Mouse (Mus musculus) E14TG2a.4 (cell line): ENCODE measurements at regions not wholly inside any gene's neighbourhood (a gene's known extent, or its start where the extent isn't known, plus 50 kb on each side); places are given as distances from the start of the nearest gene placed in this dataset.
A peak's percentile ranks its signal among the peaks of the same experiment; 100 is the strongest.

Source experiments
- H3K27me3 ChIP-seq: 2 replicates; pipeline ENCODE4 v1.6.1; 2014; ENCODE audit warnings: low read length, control low read depth; ENCODE audit not compliant: insufficient read depth
- H3K36me3 ChIP-seq: 2 replicates; pipeline ENCODE4 v1.6.1; 2014; ENCODE audit warnings: low read length, control low read depth; ENCODE audit not compliant: insufficient read depth
- H3K4me1 ChIP-seq: replicated peaks from 2 replicates; pipeline ENCODE4 v1.6.1; 2014; ENCODE audit warnings: low read depth, low read length, control low read depth
- H3K4me3 ChIP-seq: replicated peaks from 2 replicates; pipeline ENCODE4 v1.5.1; 2014; ENCODE audit warnings: mild to moderate bottlenecking, low read length
- H3K9me3 ChIP-seq: 2 replicates; pipeline ENCODE4 v1.6.1; 2014; ENCODE audit warnings: low read length, control low read depth
- CTCF ChIP-seq: conservative IDR thresholded peaks from 2 replicates; pipeline ENCODE4 v1.5.1; 2014; ENCODE audit warnings: low read length
- NANOG ChIP-seq: IDR thresholded peaks from 2 replicates; pipeline ENCODE4 v1.6.1; 2014; ENCODE audit warnings: borderline replicate concordance, low read length, mixed read lengths
- POU5F1 ChIP-seq: IDR thresholded peaks from 2 replicates; pipeline ENCODE4 v1.6.1; 2014; ENCODE audit warnings: low read length, borderline replicate concordance

DNA sequence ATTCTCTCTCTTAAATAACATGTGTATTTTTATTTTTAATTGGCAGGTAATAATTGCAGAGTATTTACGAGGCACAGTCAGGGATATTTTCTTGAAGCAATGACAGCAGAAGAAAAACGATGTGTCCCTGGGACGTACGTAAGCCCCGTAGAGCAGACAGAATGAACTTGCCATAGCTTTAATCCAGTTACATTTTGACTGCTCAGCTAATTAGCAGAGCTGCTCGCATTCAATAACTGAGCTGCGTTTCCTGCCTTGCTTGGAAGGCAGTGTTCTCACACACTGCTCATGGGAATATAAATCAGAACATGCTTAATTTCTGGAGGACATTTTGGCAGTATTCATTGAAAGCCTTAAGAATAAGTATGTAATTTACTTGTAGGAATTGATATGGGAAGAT is 78.6 kb upstream of the Auts2 start:
- TF ChIP-seq POU5F1 (no peak), CTCF (no peak), NANOG (no peak)
- Histone ChIP-seq H3K27me3 (no peaks in the 10 kb centered on the region), H3K4me1 (no peaks in the 10 kb centered on the region), H3K4me3 (no peak overlapping the region), H3K36me3 (no peaks in the 10 kb centered on the region), H3K9me3 (peaks cover 10% of the 10 kb centered on the region)

DNA sequence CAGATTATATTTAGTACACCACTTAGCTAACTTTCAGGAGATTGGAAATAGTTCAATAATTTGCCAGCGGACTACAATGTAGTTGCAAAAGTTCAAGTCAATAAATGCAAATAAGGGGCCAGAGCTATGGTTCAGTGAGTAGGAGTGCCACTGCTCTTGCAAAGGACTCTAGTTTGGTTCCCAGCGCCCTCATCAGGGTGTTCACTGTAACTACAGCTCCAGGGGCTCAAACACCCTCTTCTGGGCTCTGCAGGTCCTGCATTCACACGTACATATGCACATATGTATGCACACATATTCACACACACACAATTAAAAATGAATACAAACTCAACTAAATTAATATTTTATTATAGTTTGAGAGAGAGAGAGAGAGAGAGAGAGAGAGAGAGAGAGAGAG is 74.1 kb upstream of the Auts2 start:
- peak; percentile 58 for TF ChIP-seq CTCF
- no peak for TF ChIP-seq NANOG
- no peak for TF ChIP-seq POU5F1
- Histone ChIP-seq H3K27me3 (0 out of 2 replicates have a peak, but pooled peaks cover 3% of the 10 kb centered on the region), H3K4me1 (no peaks in the 10 kb centered on the region), H3K36me3 (no peaks in the 10 kb centered on the region), H3K9me3 (peaks cover 15% of the 10 kb centered on the region), H3K4me3 (no peak overlapping the region)

DNA sequence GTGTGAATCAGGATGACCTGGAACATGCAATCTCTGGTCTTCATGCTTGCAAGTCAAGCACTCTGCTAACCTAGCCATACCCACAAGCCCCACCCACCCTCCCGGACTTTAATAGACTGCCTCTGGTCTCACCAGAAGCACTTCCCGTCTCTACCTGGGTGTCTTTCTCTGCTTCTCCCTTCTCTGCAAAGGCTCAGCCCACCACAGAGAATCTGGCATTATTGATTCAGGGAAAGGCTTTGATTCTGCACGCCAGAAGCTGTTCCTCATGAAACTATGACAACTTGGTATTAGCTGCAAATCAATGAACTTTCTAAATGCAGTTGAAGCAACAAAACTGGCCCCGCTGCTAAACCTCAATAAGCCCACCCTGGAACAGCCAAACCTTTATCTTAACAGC is 66.1 kb upstream of the Auts2 start:
- no peaks in the 10 kb centered on the region for H3K9me3 ChIP-seq
- H3K4me3 ChIP-seq, result no peak overlapping the region
- no peaks in the 10 kb centered on the region for H3K36me3 ChIP-seq
- 0 out of 2 replicates have a peak, but pooled peaks cover 2% of the 10 kb centered on the region for H3K27me3 ChIP-seq
- no peaks in the 10 kb centered on the region for H3K4me1 ChIP-seq
- TF ChIP-seq CTCF (no peak), NANOG (no peak), POU5F1 (no peak)

DNA sequence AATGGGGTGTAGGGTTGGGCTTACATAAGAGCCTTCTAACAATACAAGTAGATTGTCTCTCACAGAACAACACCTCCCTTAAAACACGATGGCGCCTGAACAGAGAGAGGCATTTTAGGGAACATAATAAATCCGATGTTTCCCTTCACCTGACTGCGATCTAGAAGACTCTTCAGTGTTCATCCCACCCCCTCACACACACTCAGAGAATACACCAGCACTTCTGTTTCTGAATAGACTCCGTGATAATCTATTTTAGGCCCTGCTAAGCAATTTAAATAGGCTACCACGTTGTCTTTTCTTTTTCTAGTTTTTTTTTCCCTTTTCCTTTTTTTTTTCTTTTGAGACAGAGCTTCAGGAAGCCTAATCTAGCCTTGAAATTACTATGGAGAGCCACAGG is 63.1 kb upstream of the Auts2 start:
- Histone ChIP-seq H3K4me1 (no peaks in the 10 kb centered on the region), H3K4me3 (no peak overlapping the region), H3K27me3 (0 out of 2 replicates have a peak, but pooled peaks cover 2% of the 10 kb centered on the region), H3K9me3 (no peaks in the 10 kb centered on the region), H3K36me3 (no peaks in the 10 kb centered on the region)
- TF ChIP-seq POU5F1, result no peak
- TF ChIP-seq NANOG, result no peak
- TF ChIP-seq CTCF, result no peak

DNA sequence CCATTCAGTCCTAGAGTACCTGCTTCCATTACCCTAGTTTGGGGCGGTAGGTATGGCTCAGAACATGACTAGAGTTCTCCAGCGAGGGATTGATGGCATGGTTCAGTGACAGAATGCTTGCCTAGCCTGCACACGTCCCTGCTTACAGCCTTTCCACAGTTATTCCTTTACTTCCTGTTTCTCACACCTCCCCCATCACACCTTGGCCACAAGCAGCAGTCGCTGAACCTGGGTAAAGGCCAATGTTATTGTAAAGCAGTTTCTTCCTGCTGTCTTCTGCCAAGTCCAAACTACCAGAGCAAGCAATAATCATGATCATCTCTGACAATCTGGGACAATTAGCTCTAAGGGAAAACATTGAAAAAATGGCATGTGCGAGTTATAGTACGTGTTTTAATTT is 51.7 kb upstream of the Auts2 start:
- no peak for TF ChIP-seq POU5F1
- TF ChIP-seq CTCF, result no peak
- TF ChIP-seq NANOG, result no peak
- no peaks in the 10 kb centered on the region for H3K27me3 ChIP-seq
- H3K4me3 ChIP-seq, result no peak overlapping the region
- no peaks in the 10 kb centered on the region for H3K4me1 ChIP-seq
- no peaks in the 10 kb centered on the region for H3K36me3 ChIP-seq
- H3K9me3 ChIP-seq, result peaks cover 12% of the 10 kb centered on the region
